Mouse (Mus musculus): ENCODE measurements around the gene Itm2a. TPM values are rescaled to one million over a fixed set of nuclear protein-coding genes. Genes with fewer than 3 reads are reported as not detected.

Gene Itm2a
- polyA plus RNA-seq, 1 experiment from 2014 or later: 171 TPM

Other genes starting within 250 kb of the Itm2a start
- not detected in 2 replicates for gene Gpr174, start 147.5 kb downstream of the Itm2a start, polyA plus RNA-seq (2015; fragmentation: Nextera tagmentation; extraction: Ambion mirVana)

Data from kidney, embryonic 16.5 days (tissue).